ENCODE assay signal across 17 mouse cellular contexts in the genomic region with DNA sequence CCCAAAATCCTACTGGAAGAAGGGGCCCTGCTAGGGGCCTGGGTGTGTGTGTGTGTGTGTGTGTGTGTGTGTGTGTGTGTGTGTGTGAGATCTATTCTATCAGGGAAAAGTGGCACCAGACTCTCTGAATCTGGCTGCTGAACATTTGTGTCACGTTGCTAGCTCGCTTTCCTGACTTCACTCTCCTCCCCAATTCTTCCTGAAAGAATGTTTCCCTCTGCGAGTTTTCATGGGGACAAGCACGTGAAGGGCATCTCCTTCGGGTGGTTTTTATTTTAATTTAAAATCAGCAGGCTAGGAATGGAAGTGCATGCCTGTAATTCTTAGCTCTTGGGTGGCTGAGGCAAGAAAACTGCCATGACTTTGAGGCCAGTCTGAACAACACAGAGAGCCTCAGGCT.
DNase-seq lines count a peak whose midpoint lies in the region; ATAC-seq and TF ChIP-seq lines count a peak whose summit lies in the region.
"Had no signal": no experiment of that assay in that cellular context is flagged by ENCODE, and none has a peak within 500 bp of the region (broad histone marks: within the 10 kb centered on the region; RNA-seq: fewer than 3 reads in every experiment).

No protein-coding gene starts in this region.

- peak overlapping the region; percentile 87 for H3K27ac ChIP-seq in gastrocnemius, adult 2 months
- peak overlapping the region; percentile 52; the same call in 1 of the 2 replicates for H3K27ac ChIP-seq in kidney, adult 2 months (ENCODE audit: insufficient read depth, low read depth, low read length)
- H3K27ac ChIP-seq in layer of hippocampus, adult 2 months = peak overlapping the region; percentile 87
- no peak overlapping the region for H3K27ac ChIP-seq in heart, embryonic 12.5 days (ENCODE audit: poor library complexity, severe bottlenecking)
- H3K27ac ChIP-seq: embryonic facial prominence, embryonic 10.5 days; embryonic facial prominence, embryonic 12.5 days; forebrain, embryonic 13.5 days; forebrain, embryonic 15.5 days had no signal

- WGBS in kidney, adult 2 months = 63% methylated on average over 5 of the region's 5 CpGs
- 66% methylated on average over 5 of the region's 5 CpGs for WGBS in heart, embryonic 12.5 days

- no peak for TF ChIP-seq CTCF in gastrocnemius, adult 2 months (IDR thresholded peaks at IDR 0.05)
- no peak for TF ChIP-seq CTCF in kidney, adult 2 months (conservative IDR thresholded peaks at IDR 0.05; ENCODE audit: insufficient read depth, insufficient read length, low read depth, low read length)
- no peak for TF ChIP-seq CTCF in layer of hippocampus, adult 2 months (conservative IDR thresholded peaks at IDR 0.05)

- no peak for DNase-seq in gastrocnemius, adult 2 months
- DNase-seq in gastrocnemius, postnatal 14 days = no peak
- DNase-seq in kidney, adult 2 months = peak; percentile 43
- DNase-seq in kidney, postnatal 14 days = no peak
- no peak for DNase-seq in layer of hippocampus, adult 2 months (ENCODE audit: low spot score in 2 of 2)
- no peak for DNase-seq in layer of hippocampus, adult 18-20 months (ENCODE audit: low spot score in 2 of 2)
- peak; percentile 44 for DNase-seq in brain, adult 2 months (ENCODE audit: low read depth, low spot score)
- DNase-seq: cerebellum, adult 11-12 months; cerebellum, adult 2 months; cerebellum, adult 9-10 months; cerebellum, postnatal 10 days; cerebellum, postnatal 25 days had no signal

- ATAC-seq in heart, embryonic 12.5 days (ENCODE audit: insufficient number of reproducible peaks, low FRiP score) = no peak
- ATAC-seq: forebrain, embryonic 13.5 days; forebrain, embryonic 15.5 days had no signal

- H3K4me1 ChIP-seq in kidney, adult 2 months (ENCODE audit: control insufficient read depth, insufficient read depth, low read length) = peaks cover 13% of the 10 kb centered on the region
- H3K4me1 ChIP-seq in heart, embryonic 12.5 days (replicated peaks) = no peaks in the 10 kb centered on the region; the same call in 1 of the 2 replicates

- H3K4me2 ChIP-seq in heart, embryonic 12.5 days = no peak overlapping the region
- H3K4me2 ChIP-seq: embryonic facial prominence, embryonic 12.5 days; forebrain, embryonic 13.5 days; forebrain, embryonic 15.5 days had no signal

- H3K4me3 ChIP-seq in gastrocnemius, adult 2 months = no peak overlapping the region
- H3K4me3 ChIP-seq in kidney, adult 2 months (ENCODE audit: insufficient read depth, low read depth, low read length) = no peak overlapping the region
- no peak overlapping the region for H3K4me3 ChIP-seq in layer of hippocampus, adult 2 months
- H3K4me3 ChIP-seq in heart, embryonic 12.5 days = no peak overlapping the region
- H3K4me3 ChIP-seq: embryonic facial prominence, embryonic 10.5 days; embryonic facial prominence, embryonic 12.5 days; forebrain, embryonic 13.5 days; forebrain, embryonic 15.5 days had no signal

- intact Hi-C loops in gastrocnemius, adult 2 months (cut with DNase I) = no loop called here
- intact Hi-C loops in gastrocnemius, postnatal 14 days (cut with DNase I; ENCODE audit: low total_unique reads) = no loop called here

- H3K9ac ChIP-seq in heart, embryonic 12.5 days = no peak overlapping the region
- H3K9ac ChIP-seq: embryonic facial prominence, embryonic 12.5 days; forebrain, embryonic 13.5 days; forebrain, embryonic 15.5 days had no signal

- TF ChIP-seq POLR2A in kidney, adult 2 months (IDR thresholded peaks at IDR 0.05; ENCODE audit: low read depth, low read length) = no peak

- no peaks in the 10 kb centered on the region for H3K27me3 ChIP-seq in kidney, adult 2 months (replicated peaks; ENCODE audit: control insufficient read depth, insufficient read depth, low read length)
- H3K27me3 ChIP-seq in heart, embryonic 12.5 days (replicated peaks) = no peaks in the 10 kb centered on the region
- H3K27me3 ChIP-seq: embryonic facial prominence, embryonic 12.5 days; forebrain, embryonic 13.5 days; forebrain, embryonic 15.5 days had no signal

- H3K9me3 ChIP-seq in heart, embryonic 12.5 days (replicated peaks) = no peaks in the 10 kb centered on the region
- H3K9me3 ChIP-seq: embryonic facial prominence, embryonic 10.5 days; embryonic facial prominence, embryonic 12.5 days; forebrain, embryonic 13.5 days; forebrain, embryonic 15.5 days had no signal

- no peaks in the 10 kb centered on the region for H3K36me3 ChIP-seq in kidney, adult 2 months (ENCODE audit: control insufficient read depth, insufficient read depth, low read length)
- H3K36me3 ChIP-seq in heart, embryonic 12.5 days = no peaks in the 10 kb centered on the region
- H3K36me3 ChIP-seq: embryonic facial prominence, embryonic 10.5 days; embryonic facial prominence, embryonic 12.5 days; forebrain, embryonic 15.5 days had no signal

Comparison
In these comparisons a context has a peak if more than half of its experiments do, and no peak if none do; other contexts are left out.
1. DNase-seq: peak in kidney, adult 2 months (single experiment) and brain, adult 2 months (single experiment); none in gastrocnemius, adult 2 months (single experiment), gastrocnemius, postnatal 14 days (single experiment), kidney, postnatal 14 days (single experiment), layer of hippocampus, adult 2 months (0 of 2) and layer of hippocampus, adult 18-20 months (0 of 2).